Mouse (Mus musculus): ENCODE data around the gene Arhgap9.

The Arhgap9 gene

GRCm38 (mm10) chr10:127322669-127323068 is 905 bp downstream of the Arhgap9 start:
- DNase-seq (ENCODE audit: low spot score): no peak

- no peak for DNase-seq (ENCODE audit: low spot score)
Measured at GRCm38 (mm10) chr10:127323131-127323855, 1.5 kb downstream of the Arhgap9 start.

- no peak for DNase-seq (ENCODE audit: low spot score)
Measured at GRCm38 (mm10) chr10:127324495-127324894, 2.7 kb downstream of the Arhgap9 start.

GRCm38 (mm10) chr10:127325454-127326016 is 3.8 kb downstream of the Arhgap9 start:
- DNase-seq (ENCODE audit: low spot score): no peak

GRCm38 (mm10) chr10:127326017-127326801 is 4.4 kb downstream of the Arhgap9 start:
- DNase-seq (ENCODE audit: low spot score): no peak

GRCm38 (mm10) chr10:127326828-127327227 is 5.1 kb downstream of the Arhgap9 start:
- DNase-seq (ENCODE audit: low spot score): no peak

- no peak for DNase-seq (ENCODE audit: low spot score)
Measured at GRCm38 (mm10) chr10:127327461-127328145, 5.8 kb downstream of the Arhgap9 start.

GRCm38 (mm10) chr10:127330212-127330611 is 8.4 kb downstream of the Arhgap9 start:
- no peak for DNase-seq (ENCODE audit: low spot score)

GRCm38 (mm10) chr10:127332211-127332874 is 10.6 kb downstream of the Arhgap9 start:
- no peak for DNase-seq (ENCODE audit: low spot score)

GRCm38 (mm10) chr10:127333152-127333551 is 11.4 kb downstream of the Arhgap9 start:
- DNase-seq (ENCODE audit: low spot score): no peak

- no peak for DNase-seq (ENCODE audit: low spot score)
Measured at GRCm38 (mm10) chr10:127335271-127335670, 13.5 kb downstream of the Arhgap9 start.

- DNase-seq (ENCODE audit: low spot score): no peak
Measured at GRCm38 (mm10) chr10:127336952-127337351, 15.2 kb downstream of the Arhgap9 start.

- DNase-seq (ENCODE audit: low spot score): no peak
Measured at GRCm38 (mm10) chr10:127337536-127338099, 15.9 kb downstream of the Arhgap9 start.

GRCm38 (mm10) chr10:127338930-127339682 is 17.3 kb downstream of the Arhgap9 start:
- peak; percentile 86 for DNase-seq (ENCODE audit: low spot score)

- no peak for DNase-seq (ENCODE audit: low spot score)
Measured at GRCm38 (mm10) chr10:127339683-127340576, 18.2 kb downstream of the Arhgap9 start.

- DNase-seq (ENCODE audit: low spot score): no peak
Measured at GRCm38 (mm10) chr10:127340577-127341359, 19.0 kb downstream of the Arhgap9 start.

- DNase-seq (ENCODE audit: low spot score): no peak
Measured at GRCm38 (mm10) chr10:127341360-127341690, 19.6 kb downstream of the Arhgap9 start.

GRCm38 (mm10) chr10:127341891-127342639 is 20.3 kb downstream of the Arhgap9 start, which contains the start of gene Gli1:
Gli1 (minus strand) TSS chr10:127341974.
- DNase-seq (ENCODE audit: low spot score): peak; percentile 51

Measured in left cerebral cortex, adult 11 months (tissue).